Mouse (Mus musculus): ENCODE results near the gene Nrf1.

Gene Nrf1

DNA sequence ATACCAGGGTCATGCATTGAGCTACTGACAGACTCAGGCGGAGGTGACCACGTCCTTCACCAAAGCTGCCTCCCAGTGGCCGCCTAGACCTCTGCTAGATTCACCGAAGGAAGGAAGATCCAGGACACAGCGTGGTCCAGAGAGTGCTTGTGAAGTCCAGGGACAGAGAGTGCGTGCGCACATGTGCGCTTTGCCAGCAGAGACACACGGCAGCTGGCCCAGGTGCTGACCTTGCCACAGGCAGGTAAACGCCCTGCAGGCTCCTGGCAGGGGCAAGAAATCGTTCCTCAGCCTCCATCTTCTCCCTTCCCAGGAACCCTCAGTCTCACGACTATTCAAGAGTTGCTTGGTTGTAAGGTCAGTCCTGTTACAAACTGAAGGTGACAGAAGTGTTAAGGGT, 104.4 kb downstream of the Nrf1 start:
- DNase-seq = no peak

DNA sequence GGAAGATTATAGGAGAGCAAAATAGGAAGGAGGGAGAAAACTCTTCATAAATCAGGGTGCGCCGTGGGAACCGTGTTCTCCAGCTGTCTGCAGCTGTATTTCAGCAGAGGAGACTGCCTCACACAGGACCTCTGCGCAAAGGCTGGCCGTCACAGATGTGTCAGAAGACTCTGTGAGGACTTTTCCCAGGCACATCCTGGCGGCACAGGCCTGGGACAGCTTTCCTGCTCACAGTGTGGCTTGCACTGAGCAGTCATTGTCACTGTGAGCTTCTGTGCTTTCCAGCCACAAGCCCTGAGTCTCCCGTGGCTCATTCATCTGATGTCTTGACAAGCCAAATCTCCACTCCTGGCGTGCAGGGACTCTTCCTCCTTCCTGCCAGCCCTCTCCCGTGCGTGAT, 104.9 kb downstream of the Nrf1 start:
- no peak for DNase-seq

DNA sequence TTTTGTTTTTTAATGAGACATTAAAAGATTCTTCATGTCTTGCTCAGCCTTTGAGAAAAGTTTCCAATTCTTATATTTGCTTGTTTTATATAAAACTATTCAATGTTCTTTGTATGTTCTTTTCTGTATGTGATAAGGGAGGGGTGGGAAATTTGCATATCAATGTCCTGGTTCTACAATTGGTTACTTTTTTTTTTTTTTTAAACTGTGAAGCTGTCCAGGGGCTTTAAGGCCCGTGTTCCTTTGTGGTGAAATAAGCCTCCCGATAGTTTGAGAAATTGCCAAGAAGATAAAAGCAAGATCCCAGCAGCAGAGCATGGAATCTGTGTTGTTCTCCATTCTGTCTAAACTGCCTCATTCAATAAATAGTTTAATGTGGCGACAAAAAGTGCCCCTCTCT, 105.3 kb downstream of the Nrf1 start:
- no peak for DNase-seq

DNA sequence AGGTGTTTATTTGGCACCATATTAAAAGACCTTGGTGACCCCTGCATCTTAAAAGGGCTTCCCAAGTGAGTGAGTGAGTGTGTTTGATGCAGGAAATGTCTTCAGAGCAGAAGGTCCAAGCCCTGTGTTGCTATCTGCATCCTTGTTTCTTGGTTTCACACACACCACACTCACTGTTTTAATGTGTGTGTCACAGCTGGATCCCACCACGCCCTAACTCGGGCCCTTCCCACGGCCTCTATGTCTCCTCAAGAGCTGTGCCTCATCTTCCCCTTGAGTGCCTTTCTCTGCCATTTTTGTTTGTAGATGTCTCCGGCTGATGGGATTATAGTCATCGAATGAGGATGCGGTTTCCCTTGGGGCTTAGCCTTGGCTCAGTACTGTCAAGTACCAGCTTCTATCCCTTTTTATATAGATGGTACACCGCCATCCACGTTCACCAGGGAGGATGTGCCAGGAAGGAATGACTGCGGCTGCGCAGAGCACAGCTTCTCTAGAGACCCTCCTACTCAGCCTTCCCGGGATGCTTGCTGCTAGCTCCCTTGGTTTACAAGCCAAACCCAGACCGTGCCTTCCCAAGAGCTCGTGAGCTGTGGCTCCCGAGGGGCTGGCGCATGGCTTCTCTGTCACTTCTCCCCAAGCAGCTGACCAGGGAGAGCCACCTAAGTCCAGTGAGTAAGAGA, 106.1 kb downstream of the Nrf1 start:
- DNase-seq = no peak

DNA sequence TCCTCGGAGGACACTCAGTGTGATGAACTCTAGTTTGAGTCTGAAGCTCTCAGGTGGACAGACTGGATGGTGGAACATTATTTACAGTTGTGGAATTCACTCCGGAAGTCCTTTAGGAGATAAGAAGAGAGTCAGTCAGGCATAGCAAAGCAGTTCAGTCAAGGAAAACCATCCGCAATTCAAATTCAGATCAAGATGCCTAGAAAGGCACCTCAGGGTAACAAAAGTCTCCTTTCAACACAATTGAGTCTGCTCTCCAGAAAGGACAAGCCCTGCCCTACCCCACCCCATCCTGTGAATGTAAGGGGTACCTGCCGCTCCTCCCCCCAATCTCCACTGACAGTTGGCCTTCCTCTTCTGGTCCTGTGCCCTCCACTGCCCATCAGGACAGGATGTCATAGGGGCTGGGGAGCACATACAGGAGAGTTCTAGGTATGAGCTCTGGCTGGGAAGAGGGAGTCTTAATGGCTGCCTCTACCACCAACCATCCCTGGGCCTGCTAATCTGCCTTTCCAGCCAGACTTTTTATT, 111.8 kb downstream of the Nrf1 start:
- no peak for DNase-seq

DNA sequence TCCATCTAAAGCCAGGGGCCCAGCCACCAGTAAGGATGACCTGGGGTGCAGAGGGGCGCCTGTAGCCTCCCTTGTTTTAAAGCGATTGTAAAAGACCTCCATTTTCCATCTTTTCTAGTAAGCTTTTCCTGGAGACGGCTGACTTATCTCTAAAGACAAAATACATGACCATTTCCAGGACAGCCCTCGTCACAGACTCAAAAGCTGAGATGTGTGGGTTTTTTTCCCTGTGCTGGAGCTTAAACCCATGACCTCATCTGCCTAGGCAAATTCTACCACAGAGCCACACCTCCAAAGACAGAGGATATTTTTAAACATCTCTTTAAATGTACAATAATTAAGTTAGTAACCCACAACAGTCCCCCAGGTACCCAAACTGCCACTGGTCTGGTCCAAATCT, 112.6 kb downstream of the Nrf1 start:
- DNase-seq = no peak

DNA sequence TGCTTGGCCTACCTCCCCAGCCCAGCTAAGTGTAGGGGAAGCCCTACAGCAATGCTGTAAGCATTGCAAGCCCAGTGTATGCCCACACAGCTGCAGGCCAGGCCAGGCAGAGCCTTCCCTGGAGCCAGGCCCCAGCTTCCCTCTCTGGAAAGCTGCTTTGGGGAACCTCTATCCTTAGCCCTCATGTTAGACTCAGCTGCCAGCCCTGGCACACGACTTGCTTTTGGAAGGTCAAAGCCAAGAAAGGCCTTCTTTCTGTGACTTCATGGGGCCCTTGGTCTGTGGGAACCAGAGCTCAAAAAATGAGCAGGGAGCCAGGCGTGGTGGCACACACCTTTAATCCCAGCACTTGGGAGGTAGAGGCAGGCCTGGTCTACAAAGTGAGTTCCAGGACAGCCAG, 113.8 kb downstream of the Nrf1 start:
- peak in 1 of 2 experiments; percentile 35 for DNase-seq

DNA sequence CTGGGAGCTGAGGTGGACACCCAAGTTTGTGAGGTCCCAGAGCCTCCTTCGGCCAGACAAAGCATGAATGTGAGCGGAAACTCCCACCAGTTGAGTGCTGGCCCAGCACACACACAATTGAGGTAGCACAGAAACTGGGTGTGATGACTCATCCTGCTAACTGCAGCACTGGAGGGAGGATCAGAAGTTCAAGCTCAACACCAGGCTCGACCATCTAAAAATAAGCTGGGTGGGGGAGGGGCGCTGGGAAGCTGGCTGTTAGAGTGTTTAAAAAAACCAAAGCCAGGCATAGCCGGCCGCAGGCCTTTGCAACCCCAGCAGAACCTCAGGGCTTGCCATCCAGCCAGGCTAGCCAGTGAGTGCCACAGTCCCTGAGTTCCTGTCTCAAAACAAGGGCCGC, 114.3 kb downstream of the Nrf1 start:
- DNase-seq = no peak

DNA sequence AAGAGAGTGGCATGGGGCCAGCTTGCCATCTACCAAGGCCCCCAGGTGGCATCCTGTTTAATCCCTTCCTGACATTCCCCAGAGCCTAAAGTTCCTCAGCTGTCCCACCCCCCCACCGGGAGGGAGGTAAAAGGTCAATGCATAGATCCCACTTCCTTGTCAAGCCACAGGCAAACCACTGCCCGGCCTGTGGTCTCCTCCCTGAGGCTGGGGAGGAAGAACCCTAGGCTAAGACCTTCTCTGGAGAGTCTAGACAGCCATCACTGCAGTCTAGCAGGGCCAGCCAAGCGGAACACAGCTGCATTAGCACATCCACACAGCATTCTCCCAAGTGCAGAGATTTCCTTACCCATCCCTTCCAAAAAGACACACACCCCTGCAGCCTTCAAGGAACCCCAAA, 118.6 kb downstream of the Nrf1 start:
- DNase-seq = no peak

DNA sequence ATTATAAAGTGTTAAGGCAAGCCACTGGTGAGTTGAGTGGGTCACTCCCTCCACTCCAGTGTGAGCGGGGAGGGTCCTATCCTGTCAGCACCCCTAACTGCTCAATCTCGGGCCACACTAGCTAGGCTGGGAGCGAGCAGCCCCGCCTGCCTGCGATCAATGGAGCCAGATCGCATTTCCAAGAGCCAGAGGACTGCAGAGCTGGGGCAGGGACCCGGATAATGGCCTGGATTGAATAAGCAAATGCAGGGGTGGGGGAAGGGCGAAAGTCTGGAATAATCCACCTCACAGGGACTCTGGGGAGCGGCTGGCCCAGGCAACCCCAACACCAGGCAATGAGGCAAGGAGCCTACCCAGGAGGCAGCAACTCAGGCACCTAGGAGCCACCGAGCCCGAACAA, 119.4 kb downstream of the Nrf1 start:
- DNase-seq = peak; percentile 54 to 57

DNA sequence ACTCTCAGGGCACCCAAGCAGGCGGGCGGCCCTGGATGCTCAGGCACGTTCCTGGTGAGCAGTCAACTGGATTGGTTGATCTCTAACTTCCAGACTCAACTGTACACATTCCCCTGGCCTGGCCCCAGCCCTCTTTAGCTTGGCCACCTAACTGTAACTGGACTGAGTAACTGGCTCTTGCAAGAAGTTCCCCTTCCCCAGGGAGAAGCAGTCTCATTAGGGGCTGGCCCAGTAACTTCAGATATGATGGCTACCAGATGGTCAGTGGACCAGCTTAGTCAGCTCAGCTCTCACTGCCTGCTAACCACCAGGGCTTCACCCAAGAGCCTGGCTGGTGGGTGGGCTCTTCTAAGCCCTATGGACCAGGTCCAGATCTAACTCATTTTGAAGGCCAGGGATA, 120.5 kb downstream of the Nrf1 start:
- peak; percentile 54 to 61 for DNase-seq

DNA sequence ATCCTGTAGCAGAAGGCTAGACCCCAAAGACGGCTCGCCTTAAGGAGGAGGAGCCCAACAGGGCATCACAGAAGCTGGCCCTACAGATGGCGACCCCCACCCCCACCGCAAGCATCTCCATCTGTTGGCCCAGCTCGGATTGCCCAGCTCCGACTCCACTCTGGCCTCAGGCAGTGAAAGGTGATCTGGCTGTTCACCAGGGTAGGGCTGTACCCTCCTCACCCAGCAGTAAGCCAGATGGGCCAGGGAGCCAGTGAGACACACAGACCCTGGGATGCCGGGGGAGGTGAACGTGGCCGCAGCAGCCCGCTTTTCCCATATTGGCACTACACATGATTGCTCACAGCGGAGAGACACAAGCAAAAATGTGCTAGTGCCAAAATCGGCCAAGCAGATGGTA, 121.4 kb downstream of the Nrf1 start:
- DNase-seq = peak; percentile 86 to 91

DNA sequence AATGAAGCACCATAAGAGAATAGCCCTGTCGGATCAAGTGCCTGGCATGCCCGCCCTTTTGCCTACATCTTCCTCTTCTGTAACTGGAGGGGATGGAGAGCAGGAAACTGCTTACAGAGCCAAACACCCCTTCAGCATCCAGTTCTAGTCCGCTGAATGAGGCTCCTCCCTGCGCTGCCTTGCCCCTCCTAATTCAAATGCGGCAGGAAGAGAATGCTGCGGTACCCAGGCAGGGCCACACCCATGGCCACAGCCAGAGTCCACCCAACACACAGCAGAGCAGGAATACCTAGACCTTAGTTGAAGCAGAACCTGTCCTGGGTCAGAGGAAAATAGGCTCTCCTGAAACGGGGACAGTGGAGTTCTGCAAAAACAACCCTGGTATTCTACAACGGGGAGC, 123.4 kb downstream of the Nrf1 start:
- DNase-seq = no peak

DNA sequence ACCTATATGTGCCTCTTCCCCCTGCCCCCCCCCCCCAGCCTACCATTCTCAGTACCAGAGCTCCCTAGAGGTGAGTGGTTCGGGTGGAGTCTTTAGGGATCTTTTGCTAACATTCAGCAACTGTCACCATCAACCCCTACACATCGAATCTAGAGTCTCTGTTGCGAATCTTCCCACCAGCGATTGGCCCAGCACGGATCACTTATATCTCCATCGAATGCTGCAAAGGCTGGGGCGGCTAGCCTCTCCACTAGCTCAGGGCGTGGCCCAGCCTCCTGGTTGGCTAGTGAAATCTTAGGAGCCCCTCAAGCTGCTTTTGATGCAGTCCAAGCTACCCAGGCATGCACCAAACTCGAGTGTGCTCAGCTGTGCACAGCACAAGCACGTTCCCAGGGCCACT, 124.2 kb downstream of the Nrf1 start:
- no peak for DNase-seq

DNA sequence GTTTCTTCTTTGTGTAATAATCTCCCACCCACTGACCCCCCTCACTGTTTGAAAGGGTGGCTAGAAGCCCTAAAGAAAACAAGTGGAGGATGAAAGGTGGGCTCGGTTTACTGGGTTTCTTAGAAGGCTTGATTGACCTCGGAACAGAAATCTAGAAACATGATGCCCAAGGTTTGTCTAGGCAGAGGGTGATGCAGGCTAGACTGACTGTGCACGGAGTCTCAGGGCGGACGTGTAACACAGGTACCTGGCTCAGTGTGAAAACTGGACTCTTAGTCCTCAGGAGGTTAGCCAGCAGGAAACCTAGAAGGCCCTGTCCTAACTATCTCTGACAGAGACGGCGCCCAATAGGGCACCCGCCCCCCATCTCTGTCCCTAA, 124.6 kb downstream of the Nrf1 start:
- no peak for DNase-seq

DNA sequence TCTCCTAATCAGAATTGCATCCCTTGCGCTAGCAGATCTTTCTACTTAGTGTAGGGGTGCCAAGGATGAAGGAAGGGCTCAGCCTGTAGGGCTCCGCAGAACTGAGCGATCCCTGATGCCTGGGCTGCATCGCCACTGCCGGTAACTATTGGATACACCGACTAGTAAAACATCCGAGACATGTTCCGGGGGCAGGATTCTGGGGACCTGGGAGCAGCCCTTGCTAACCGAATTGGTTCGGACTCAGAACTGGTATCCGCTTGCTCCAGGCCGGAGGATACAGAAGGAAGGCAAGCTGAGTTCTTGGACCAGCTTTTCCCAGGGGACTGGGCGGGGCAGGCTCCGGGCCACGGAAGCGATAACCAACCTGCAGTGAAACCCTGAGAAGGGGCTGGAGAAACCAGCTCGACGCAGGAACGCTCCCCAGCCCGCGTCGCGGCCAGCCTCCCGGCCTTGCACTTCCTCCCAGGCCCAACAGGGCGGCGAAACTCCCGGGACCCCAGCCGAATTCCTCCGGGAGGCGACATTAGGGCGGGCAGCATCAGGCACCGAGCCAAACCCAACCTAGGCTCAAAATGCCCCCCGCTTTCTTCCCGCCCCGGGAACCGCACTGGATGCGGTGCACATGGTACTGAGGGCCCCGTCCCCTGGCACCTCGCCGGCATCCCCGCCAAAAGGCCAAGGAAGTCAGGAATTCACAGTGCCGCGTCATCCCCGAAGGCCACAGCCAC, 125.2 kb downstream of the Nrf1 start:
- DNase-seq = peak; percentile 56 to 62

DNA sequence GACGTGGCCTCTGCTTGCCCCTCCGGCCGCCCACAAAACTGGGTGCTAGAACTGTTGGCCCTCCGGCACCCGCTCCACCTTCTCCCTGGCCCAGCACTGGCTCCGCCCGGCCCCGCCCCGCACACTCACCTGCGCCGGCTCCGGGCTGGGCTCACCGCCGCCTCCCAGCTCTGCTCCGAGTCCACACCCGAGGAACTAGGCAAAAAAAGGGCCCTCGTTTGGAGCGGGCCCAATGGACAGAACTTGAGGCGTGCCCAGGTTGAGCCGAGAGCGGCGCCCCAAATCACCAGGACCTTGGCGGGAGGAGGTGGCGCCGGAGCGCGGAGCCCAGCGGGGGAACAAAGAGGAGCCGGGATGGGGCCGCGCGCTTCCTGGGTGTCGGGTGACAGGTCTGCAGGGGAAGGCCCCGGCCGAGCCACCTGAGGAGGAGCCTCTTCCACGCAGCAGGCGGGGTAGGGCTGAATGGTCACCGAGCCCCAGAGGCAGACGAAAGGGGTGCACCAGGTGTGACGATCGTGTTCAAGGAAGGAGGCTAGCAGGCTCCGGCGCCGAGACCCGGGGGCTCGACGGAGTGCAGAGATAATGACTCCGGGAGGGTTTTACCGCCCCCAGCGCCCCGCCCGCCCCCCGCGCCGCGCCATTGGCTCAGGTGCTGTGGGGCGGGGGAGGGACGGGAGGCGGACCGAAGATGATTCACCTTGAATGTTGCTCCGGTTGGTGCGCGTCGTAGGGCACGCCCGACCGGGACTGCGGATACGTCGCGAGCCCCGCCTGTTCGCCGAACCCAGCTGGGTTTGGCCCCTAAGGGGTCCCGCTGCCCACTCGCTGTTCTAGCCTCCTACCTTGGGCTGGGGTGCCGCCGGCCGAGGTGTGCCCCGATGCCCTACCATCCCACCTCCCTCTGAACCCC, 126.0 kb downstream of the Nrf1 start:
- DNase-seq = no peak

DNA sequence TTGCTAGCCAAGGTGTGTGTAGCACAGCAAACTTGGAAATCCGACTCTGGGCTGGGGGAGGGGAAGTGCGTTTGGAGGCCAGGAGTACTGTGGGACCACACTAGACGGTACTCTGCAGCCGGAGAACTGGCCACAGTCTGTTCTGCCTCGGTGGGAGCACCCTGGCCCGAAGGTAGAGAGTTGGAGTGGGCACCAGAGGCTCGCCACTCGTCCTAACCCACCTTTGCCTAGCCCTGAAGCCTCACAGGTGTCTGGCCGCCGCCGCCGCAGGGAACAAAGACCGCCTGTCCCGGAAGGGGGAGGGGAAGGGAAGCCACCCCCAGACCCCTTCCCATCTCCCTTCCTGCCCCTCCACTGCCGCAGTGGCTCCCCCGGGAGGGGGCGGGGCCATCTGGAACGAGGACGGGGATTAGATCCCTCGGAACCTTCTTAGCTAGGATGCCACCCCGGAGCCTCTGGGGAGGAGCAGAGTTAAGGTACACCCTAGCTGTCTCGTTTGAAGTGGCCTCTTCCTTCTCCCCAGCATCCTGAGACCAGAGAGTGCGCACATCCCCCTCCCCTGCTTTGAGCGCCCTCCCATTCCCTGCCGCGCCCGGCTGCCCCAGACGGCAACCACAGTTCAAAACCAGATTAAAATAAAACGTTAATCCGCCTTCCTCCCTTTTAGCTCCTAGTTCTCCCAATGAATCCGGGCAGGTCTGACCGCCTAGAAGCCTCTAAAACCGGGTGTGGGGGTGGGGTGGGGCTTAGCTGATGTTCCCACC, 126.9 kb downstream of the Nrf1 start:
- peak in 1 of 2 experiments; percentile 36 for DNase-seq

DNA sequence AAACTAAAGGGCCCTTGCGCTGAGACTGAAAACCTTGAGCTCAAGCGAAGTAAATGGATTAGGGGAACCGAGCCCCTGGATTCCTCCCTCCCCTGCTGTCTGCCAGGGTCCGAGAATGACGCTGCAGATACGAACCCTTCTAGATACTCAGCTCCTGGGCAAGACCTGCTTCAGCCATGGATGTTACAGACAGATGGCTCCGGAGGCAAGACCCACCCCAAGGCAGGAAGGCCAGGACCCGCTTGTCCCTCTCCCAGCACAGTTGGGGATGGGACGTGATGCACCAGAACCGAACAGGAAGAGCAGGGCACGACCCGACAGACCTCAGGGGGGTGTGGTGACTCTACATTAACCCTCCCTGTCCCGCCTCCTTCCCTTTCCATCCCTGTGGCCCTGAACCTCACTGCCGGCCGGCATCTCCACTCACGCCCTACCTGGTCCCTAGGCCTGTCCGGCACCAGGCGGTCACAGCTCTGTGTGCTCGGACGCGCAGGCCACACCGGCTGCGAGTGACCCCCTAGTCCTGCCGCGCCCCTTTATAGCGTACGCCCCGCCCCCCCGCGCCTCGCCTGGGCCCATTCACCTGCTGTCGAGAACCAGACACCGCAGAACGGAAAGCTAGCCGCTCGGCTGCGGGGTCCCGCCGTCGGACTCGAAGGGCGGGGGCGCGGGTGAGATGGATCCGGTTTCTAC, 127.6 kb downstream of the Nrf1 start:
- peak in 1 of 2 experiments; percentile 43 for DNase-seq

DNA sequence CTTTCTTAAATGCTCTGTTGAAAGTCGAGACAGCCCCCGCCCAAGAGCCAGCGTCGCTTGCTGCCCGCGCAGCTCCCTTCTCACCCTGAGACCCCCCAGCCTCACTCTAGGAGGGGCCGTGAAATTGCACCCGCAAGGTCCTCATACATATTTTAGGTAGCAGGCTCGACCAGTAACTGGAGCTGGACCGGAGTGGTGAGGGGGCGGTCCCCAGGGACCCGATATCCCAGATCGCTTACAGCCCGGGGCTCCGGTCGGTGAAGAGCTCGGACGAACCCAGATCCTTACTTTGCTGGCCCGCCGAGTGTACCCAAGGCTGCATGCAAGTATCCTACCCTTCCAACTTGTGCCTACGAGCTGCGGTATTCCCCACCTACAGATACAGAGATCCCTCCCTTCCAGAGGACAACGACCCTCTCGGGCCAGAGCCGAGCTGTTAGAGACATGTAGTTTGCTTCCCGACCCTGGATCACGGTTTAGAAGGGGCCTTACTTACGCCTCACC, 128.2 kb downstream of the Nrf1 start:
- no peak for DNase-seq

DNA sequence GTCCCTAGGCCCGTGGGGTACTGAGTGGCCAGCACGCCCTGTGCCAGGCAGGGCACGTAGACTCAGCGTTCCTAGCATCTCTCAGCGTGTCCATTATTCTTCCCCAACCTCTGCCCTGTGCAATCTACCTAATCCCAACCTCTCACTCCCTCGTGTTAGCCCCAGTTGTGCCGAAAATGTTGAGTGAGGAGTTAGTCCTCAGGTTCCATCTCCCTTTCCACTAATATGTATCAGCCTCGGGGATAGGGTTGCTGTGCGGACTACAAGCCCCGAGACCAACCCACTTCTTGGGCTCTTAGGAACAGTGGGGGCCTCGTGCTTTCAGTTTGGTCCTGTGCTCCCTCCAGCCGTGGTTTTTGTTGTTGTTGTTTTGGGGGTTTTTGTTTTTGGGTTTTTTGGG, 128.7 kb downstream of the Nrf1 start:
- peak in 1 of 2 experiments; percentile 21 for DNase-seq

DNA sequence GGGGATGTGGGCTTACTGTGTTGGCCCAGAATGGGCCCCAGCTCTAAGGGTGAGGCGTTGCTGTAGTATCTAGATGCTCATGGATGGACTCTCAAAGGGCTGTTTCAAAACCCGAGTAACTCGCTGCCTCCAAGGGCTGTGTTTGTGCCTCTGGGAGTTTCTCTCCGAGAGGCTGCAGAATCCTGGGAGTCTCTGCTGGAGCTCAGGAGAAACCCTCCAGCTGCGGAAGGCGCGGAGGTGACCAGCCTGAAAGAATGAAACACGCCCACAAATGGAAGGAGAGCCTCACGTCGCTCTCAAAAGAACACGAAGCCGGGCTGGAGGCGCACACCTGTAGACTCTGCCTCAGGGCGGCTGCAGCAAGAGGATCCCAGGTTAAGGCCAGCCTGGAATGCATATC, 129.5 kb downstream of the Nrf1 start:
- DNase-seq = peak in 1 of 2 experiments; percentile 20

Measured in cerebellum, postnatal 10 days (tissue).